Mouse (Mus musculus): ENCODE measurements at regions not wholly inside any gene's neighbourhood (a gene's known extent, or its start where the extent isn't known, plus 50 kb on each side); places are given as distances from the start of the nearest gene placed in this dataset.

GRCm38 (mm10) chr3:50902933-50903332, 321.3 kb upstream of the Noct start:
- TF ChIP-seq CTCF (IDR thresholded peaks at IDR 0.05 in 2 of 3, conservative IDR thresholded peaks at IDR 0.05 in 1 of 3; ENCODE audit: control insufficient read depth in 1 of 3, insufficient read depth in 1 of 3, low read depth in 2 of 3, low read length in 3 of 3, poor library complexity in 1 of 3, severe bottlenecking in 1 of 3) (no peak), POLR2AphosphoS5 (IDR thresholded peaks at IDR 0.05; ENCODE audit: borderline replicate concordance, low read depth, low read length) (no peak), ZNF384 (IDR thresholded peaks at IDR 0.05; ENCODE audit: low read depth, low read length) (no peak), TAL1 (IDR thresholded peaks at IDR 0.05; ENCODE audit: low read length) (no peak), MYB (IDR thresholded peaks at IDR 0.05; ENCODE audit: low read depth, low read length) (no peak), POLR2A (IDR thresholded peaks at IDR 0.05; ENCODE audit: control insufficient read depth in 1 of 2, insufficient read depth in 1 of 2, low read depth in 1 of 2, low read length in 2 of 2, poor library complexity in 1 of 2) (no peak), CHD2 (IDR thresholded peaks at IDR 0.05; ENCODE audit: low read length) (no peak)

Measured in MEL (cell line).